Mouse (Mus musculus): ENCODE measurements around the gene Xndc1. TPM values are rescaled to one million over a fixed set of nuclear protein-coding genes. Genes with fewer than 3 reads are reported as not detected.
"Not testable (repeated sequence)": the region's sequence is repeated elsewhere in the genome, so short reads cannot be mapped to it uniquely, and the experiment has no call there.

Gene Xndc1
- 10 to 100 TPM; 25.8 to 37.3 (median 31.9) TPM for total RNA-seq (2022)

GRCm38 (mm10) chr7:102065046-102065891 is at the start of gene Xndc1, which contains the start of the genes Rnf121 and Xntrpc:
Gene Xndc1, plus strand, starts transcription at chr7:102065511.
Gene Rnf121, minus strand, starts transcription at chr7:102065469.
Gene Xntrpc, plus strand, starts transcription at chr7:102065713.
- DNase-seq (ENCODE audit: low spot score in 2 of 2), result peak; percentile 91 to 93

GRCm38 (mm10) chr7:102016936-102017335 is 48.4 kb upstream of the Xndc1 start:
- no peak for DNase-seq (ENCODE audit: low spot score in 2 of 2)

- DNase-seq (ENCODE audit: low spot score in 2 of 2), result no peak
Measured at GRCm38 (mm10) chr7:102017452-102017851, 47.9 kb upstream of the Xndc1 start.

- no peak for DNase-seq (ENCODE audit: low spot score in 2 of 2)
Measured at GRCm38 (mm10) chr7:102018034-102018433, 47.3 kb upstream of the Xndc1 start.

GRCm38 (mm10) chr7:102018590-102018989 is 46.7 kb upstream of the Xndc1 start, which contains the start of gene Il18bp:
Gene Il18bp, minus strand, starts transcription at chr7:102018690.
- DNase-seq (ENCODE audit: low spot score in 2 of 2), result no peak

GRCm38 (mm10) chr7:102019362-102019761 is 45.9 kb upstream of the Xndc1 start:
- DNase-seq (ENCODE audit: low spot score in 2 of 2), result no peak

- not testable (repeated sequence) for DNase-seq (ENCODE audit: low spot score in 2 of 2)
Measured at GRCm38 (mm10) chr7:102020934-102021333, 44.4 kb upstream of the Xndc1 start.

- DNase-seq (ENCODE audit: low spot score in 2 of 2), result no peak
Measured at GRCm38 (mm10) chr7:102023821-102024220, 41.5 kb upstream of the Xndc1 start.

- no peak for DNase-seq (ENCODE audit: low spot score in 2 of 2)
Measured at GRCm38 (mm10) chr7:102025187-102026119, 39.9 kb upstream of the Xndc1 start.

- no peak for DNase-seq (ENCODE audit: low spot score in 2 of 2)
Measured at GRCm38 (mm10) chr7:102034904-102035303, 30.4 kb upstream of the Xndc1 start.

GRCm38 (mm10) chr7:102035534-102035933 is 29.8 kb upstream of the Xndc1 start:
- no peak for DNase-seq (ENCODE audit: low spot score in 2 of 2)

- DNase-seq (ENCODE audit: low spot score in 2 of 2), result no peak
Measured at GRCm38 (mm10) chr7:102037318-102037717, 28.0 kb upstream of the Xndc1 start.

- DNase-seq (ENCODE audit: low spot score in 2 of 2), result no peak
Measured at GRCm38 (mm10) chr7:102042314-102042713, 23.0 kb upstream of the Xndc1 start.

GRCm38 (mm10) chr7:102048524-102048923 is 16.8 kb upstream of the Xndc1 start:
- not testable (repeated sequence) for DNase-seq (ENCODE audit: low spot score in 2 of 2)

GRCm38 (mm10) chr7:102061353-102061752 is 4.0 kb upstream of the Xndc1 start:
- no peak for DNase-seq (ENCODE audit: low spot score in 2 of 2)

- DNase-seq (ENCODE audit: low spot score in 2 of 2), result no peak
Measured at GRCm38 (mm10) chr7:102062203-102062602, 3.1 kb upstream of the Xndc1 start.

GRCm38 (mm10) chr7:102063891-102064290 is 1.4 kb upstream of the Xndc1 start:
- DNase-seq (ENCODE audit: low spot score in 2 of 2), result no peak

GRCm38 (mm10) chr7:102064655-102065045 is 661 bp upstream of the Xndc1 start:
- no peak for DNase-seq (ENCODE audit: low spot score in 2 of 2)

- no peak for DNase-seq (ENCODE audit: low spot score in 2 of 2)
Measured at GRCm38 (mm10) chr7:102066363-102066762, 1.1 kb downstream of the Xndc1 start.

GRCm38 (mm10) chr7:102076714-102077296 is 11.5 kb downstream of the Xndc1 start:
- no peak for DNase-seq (ENCODE audit: low spot score in 2 of 2)

- peak in 1 of 2 experiments; percentile 31 for DNase-seq (ENCODE audit: low spot score in 2 of 2)
Measured at GRCm38 (mm10) chr7:102078517-102078916, 13.2 kb downstream of the Xndc1 start.

All from layer of hippocampus, adult 8-10 months (tissue).